Mouse (Mus musculus) forebrain, embryonic 10.5 days (tissue): ENCODE results near the gene Cpn2. TPM values are rescaled to one million over a fixed set of nuclear protein-coding genes. Genes with fewer than 3 reads are reported as not detected.

Experiments used
- DNase-seq: peaks from one replicate; pipeline ENCODE4 v3.0.0-alpha.2; 2017; ENCODE audit warnings: low spot score; ENCODE audit errors: extremely low spot score
- H3K27ac ChIP-seq: fragments of 300-500 bp; sonication (generic); 2 replicates; pipeline ENCODE4 v1.5.1; 2016; ENCODE audit warnings: mild to moderate bottlenecking
- H3K27me3 ChIP-seq: fragments of 300-500 bp; sonication (generic); 2 replicates; pipeline ENCODE4 v1.6.1; 2016; ENCODE audit warnings: mild to moderate bottlenecking; ENCODE audit not compliant: poor library complexity, severe bottlenecking
- H3K36me3 ChIP-seq: fragments of 300-500 bp; sonication (generic); replicated peaks from 2 replicates; pipeline ENCODE4 v1.6.1; 2016; ENCODE audit warnings: mild to moderate bottlenecking, moderate library complexity
- H3K4me1 ChIP-seq: fragments of 300-500 bp; sonication (generic); 2 replicates; pipeline ENCODE4 v1.6.1; 2016
- H3K4me3 ChIP-seq: fragments of 300-500 bp; sonication (generic); 2 replicates; pipeline ENCODE4 v1.5.1; 2016; ENCODE audit warnings: mild to moderate bottlenecking, moderate library complexity
- H3K9me3 ChIP-seq: fragments of 300-500 bp; sonication (generic); 2 replicates; pipeline ENCODE4 v1.6.1; 2016; ENCODE audit warnings: mild to moderate bottlenecking, moderate library complexity
- whole genome bisulfite sequencing: fragments of 180-500 bp; shearing (Covaris S2); methylation state at CpG from one replicate; pipeline ENCODE4 v1.1.7; 2016; 5-methylcytosine and 5-hydroxymethylcytosine counted together
- polyA plus RNA-seq: library from polyadenylated mRNA; unstranded; fragments of >200 nt; fragmentation: Nextera tagmentation; extraction: Ambion mirVana; gene quantifications from 2 replicates; pipeline ENCODE4 v1.2.1, GENCODE M21; 2016

Cpn2 gene
- polyA plus RNA-seq = not detected in 2 replicates

DNA sequence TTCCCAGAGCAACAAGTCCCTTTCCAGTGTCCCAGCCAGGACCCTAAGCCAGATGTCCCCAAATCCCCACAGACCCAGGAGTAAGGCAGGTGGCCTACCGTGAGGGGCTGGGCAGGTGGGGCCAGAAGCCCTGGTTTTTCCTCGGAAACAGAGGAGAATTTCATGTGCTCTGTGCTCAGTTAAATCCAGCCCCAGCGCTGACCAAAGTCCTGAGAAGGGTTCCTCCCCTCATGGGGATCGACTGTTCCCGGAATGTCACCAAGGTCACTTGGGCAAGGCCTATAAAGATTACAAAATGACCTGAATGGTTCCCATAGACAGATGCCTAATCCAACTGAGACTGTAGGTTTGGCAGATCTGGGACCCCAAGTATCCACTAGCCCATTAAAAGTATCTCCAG is at the start of gene Cpn2:
TSS of gene Cpn2 (minus strand) at position 141 of the 400 bp plus-strand sequence.
- DNase-seq = no peak
- peaks cover 25% of the 10 kb centered on the region for H3K4me1 ChIP-seq
- H3K36me3 ChIP-seq = no peaks in the 10 kb centered on the region
- no peak within 1 kb of the TSS for H3K4me3 ChIP-seq
- WGBS = 76% methylated on average over 5 of the region's 5 CpGs
- H3K27ac ChIP-seq = no peak within 1 kb of the TSS
- H3K9me3 ChIP-seq = no peaks in the 10 kb centered on the region
- H3K27me3 ChIP-seq = 0 out of 2 replicates have a peak, but pooled peaks cover 6% of the 10 kb centered on the region

DNA sequence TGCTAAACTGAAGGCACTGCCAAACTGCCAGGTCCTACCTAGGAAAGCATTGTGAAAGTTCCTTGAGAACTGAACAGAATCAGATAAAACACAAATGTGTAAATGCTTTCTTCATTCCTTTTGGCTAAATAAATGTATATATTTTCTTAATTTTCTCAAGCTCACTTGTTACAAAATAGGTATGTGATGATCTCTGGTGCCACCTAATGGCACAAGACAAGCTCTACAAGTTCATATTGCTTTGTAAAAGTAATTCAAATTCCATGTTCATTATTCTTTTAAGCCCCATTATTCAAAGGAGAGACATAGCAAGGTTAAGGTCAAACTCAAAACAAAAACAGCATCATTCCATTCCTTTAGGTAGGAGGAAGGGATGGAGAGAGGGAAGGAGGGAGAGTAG is 46.9 kb upstream of the Cpn2 start:
- Histone ChIP-seq H3K27me3 (peaks cover 30% of the 10 kb centered on the region), H3K9me3 (no peaks in the 10 kb centered on the region), H3K4me3 (no peak overlapping the region), H3K36me3 (peaks cover 34% of the 10 kb centered on the region), H3K4me1 (peaks cover 7% of the 10 kb centered on the region), H3K27ac (no peak overlapping the region)
- no peak for DNase-seq

DNA sequence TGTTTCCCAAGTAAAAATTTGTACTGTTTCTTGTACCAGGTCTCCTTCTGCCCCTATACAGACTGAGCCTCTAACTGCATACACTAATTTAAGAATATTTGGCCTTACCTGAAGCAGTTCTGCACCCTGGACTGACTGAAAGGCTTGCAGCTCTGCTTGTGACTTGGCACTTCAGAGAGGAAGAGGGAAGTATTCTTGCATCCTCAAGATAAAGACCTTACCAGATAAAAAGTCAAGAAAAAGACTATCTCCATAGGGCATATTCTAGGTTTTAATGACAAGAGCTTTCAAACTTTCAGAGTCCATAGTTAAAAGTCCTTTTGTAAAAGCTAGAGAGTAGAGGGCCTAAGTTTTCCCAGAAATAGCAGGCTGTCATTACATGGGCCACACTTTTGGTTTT is 43.3 kb upstream of the Cpn2 start, which contains the start of gene Gp5:
TSS of gene Gp5 (minus strand) at position 133 of the 400 bp plus-strand sequence.
- Histone ChIP-seq H3K9me3 (no peaks in the 10 kb centered on the region), H3K4me1 (peaks cover 21% of the 10 kb centered on the region), H3K27ac (no peak within 1 kb of the TSS), H3K36me3 (peaks cover 9% of the 10 kb centered on the region), H3K27me3 (peaks cover 65% of the 10 kb centered on the region), H3K4me3 (peak within 1 kb of the TSS; percentile 70)
- DNase-seq = no peak

DNA sequence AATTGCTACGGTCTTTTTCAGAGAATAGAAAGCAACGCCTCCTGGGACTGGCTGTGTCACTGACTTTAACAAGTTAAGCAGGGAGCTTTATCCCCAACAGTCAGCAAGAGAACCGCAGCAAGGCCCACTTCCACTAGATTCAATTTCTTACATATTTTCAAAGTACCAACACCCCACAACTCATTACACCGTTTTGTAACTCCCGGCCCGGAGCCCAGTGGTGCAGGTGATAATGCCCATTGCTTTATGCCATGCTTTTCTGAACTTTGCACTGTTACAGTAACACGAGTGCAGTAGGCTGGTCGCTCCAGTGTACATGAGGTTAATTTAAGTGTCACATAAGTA is 42.8 kb upstream of the Cpn2 start:
- WGBS = 57% methylated on average over 8 of the region's 8 CpGs
- no peak overlapping the region for H3K4me3 ChIP-seq
- H3K4me1 ChIP-seq = peaks cover 21% of the 10 kb centered on the region
- no peak overlapping the region for H3K27ac ChIP-seq
- H3K27me3 ChIP-seq = peaks cover 67% of the 10 kb centered on the region
- peaks cover 6% of the 10 kb centered on the region for H3K36me3 ChIP-seq
- no peaks in the 10 kb centered on the region for H3K9me3 ChIP-seq
- DNase-seq = no peak

DNA sequence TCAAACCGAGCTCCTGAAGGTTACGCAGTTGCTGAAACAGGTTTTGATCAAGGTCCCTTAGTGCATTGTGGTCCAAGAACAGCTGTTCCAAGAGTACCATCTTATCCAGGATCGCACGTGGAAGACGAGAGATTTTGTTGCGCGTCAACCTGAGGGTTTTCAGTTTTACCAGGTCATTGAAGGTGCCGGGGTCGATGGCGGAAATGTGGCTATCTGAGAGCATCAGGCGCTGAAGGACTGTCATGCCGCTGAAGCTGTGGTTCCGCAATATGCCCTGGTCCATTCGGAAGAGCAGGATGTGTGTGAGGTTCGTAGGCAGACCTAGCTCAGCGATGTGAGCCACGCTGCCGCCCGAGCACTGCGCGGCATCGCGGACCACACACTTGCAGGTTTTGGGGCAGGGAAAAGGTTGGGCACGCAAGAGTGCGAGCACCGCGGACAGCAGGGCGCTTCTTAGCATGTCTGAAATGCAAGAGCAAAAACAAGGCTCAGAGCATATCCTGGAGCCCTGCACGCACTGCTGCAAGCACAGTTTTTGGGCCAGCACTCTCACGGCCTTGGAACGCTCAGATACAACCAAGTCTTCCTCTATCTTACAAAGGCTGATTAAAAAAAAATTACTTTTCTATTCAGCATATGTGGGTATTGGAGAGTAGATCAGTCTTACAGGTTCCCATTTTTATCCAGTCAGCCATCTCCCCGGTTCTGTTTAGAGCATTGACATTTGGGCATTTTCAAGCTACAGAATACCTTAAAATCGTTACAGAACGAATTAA is 42.3 kb upstream of the Cpn2 start:
- Histone ChIP-seq H3K4me3 (peak overlapping the region; percentile 70), H3K27me3 (peaks cover 70% of the 10 kb centered on the region)
- WGBS = 6% methylated on average over 34 of the region's 34 CpGs

DNA sequence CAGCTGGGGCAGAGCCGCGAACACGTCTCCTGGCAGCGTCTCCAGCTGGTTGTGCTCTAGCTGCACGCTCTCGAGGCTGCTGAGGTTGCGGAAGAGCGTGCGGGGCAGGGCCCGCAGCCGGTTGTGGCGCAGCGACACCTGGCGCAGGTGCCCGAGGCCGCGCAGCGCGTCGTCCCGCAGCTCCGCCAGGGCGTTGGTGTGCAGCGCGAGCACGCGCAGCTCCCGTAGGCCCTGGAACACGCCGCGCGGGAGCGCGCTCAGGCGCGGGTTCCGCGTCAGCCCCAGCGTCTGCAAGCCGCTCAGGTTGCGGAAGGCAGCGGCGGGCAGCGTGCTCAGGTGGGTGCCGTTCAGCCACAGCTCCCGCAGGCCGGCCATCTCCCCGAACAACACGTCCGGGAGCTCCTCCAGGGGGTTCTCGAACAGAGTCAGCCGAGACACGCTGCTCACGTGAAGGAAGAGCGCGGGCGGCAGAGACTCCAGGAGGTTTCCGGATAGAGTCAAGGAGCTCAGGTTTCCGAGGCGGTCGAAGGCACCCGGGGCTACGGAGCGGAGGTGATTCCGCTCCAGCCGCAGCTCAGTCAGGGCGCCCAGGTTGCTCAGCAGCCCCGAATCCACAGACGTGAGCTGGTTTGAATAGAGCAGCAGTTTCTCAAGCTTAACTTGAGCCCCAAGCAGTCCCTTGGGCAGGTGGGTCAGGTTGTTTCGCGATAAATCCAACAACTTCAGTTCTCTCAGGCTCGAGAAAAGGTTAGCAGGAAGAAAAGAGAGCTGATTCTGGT is 41.5 kb upstream of the Cpn2 start:
- Histone ChIP-seq H3K4me3 (peak overlapping the region; percentile 70), H3K36me3 (no peaks in the 10 kb centered on the region), H3K27ac (peak overlapping the region; percentile 53), H3K4me1 (peaks cover 21% of the 10 kb centered on the region), H3K9me3 (no peaks in the 10 kb centered on the region), H3K27me3 (peaks cover 78% of the 10 kb centered on the region)
- DNase-seq = peak; percentile 52
- WGBS = under 1% methylated on average over 72 of the region's 72 CpGs

More for the DNA sequence above, 42.3 kb upstream of the Cpn2 start:
- peak; percentile 37 for DNase-seq
- no peak overlapping the region for H3K27ac ChIP-seq
- no peaks in the 10 kb centered on the region for H3K9me3 ChIP-seq
- peaks cover 21% of the 10 kb centered on the region for H3K4me1 ChIP-seq
- H3K36me3 ChIP-seq = peaks cover under 1% of the 10 kb centered on the region; the same call in 1 of the 2 replicates

DNA sequence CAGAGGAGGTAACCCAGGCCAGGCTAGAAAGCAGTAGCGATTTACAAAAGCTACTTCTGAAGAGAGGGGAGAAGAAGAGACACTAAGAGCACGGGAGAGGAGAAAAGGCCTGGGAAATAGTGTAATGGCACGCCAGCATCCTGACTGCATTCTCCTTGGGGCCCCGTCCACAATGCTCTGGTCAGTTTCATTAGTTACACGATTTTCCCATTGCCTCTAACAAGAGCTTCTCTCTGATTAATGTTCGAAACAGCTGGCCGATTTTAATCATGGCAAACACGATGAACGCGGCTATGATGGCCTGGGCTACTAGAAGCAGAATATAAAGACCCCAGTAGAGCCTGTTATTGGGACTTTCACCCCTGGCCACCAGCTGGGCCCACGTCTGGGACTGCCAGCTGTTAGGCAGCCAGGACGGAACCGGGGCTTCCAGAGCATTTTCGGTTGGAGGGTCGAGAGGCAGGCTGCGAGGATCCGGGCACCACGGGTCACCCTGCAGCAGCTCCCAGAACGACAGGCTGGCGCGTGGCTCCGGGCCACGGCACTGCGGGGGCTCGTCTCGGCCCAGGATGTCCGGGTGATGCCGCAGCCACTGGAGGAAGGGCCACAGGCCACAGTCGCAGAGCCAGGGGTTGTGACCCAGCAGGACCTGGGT is 40.8 kb upstream of the Cpn2 start:
- Histone ChIP-seq H3K9me3 (no peaks in the 10 kb centered on the region), H3K27ac (peak overlapping the region; percentile 53), H3K4me3 (peak overlapping the region; percentile 70), H3K36me3 (no peaks in the 10 kb centered on the region), H3K27me3 (peaks cover 82% of the 10 kb centered on the region), H3K4me1 (peaks cover 21% of the 10 kb centered on the region)
- WGBS = 15% methylated on average over 29 of the region's 29 CpGs
- DNase-seq = no peak

DNA sequence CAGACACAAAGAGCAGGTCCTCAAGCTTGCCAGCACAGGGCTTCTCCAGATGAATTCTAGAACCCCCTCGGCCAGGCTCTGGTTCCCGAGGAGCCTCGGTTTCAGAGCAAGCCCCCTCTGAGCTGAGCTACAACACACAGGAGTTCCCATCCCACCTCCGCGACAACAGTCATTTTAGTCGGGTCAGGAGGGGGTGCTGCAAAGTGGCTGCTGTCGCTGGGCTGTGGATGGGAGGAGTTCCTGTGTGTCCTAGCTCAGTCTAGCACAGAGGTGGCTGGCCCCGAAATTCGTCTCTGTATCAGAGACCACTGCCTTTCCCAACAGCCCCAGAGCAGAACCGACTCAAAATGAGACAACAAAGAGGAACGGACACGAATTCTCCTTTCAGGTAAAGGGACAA is 40.0 kb upstream of the Cpn2 start:
- Histone ChIP-seq H3K9me3 (no peaks in the 10 kb centered on the region), H3K27me3 (peaks cover 82% of the 10 kb centered on the region)
- no peak for DNase-seq

DNA sequence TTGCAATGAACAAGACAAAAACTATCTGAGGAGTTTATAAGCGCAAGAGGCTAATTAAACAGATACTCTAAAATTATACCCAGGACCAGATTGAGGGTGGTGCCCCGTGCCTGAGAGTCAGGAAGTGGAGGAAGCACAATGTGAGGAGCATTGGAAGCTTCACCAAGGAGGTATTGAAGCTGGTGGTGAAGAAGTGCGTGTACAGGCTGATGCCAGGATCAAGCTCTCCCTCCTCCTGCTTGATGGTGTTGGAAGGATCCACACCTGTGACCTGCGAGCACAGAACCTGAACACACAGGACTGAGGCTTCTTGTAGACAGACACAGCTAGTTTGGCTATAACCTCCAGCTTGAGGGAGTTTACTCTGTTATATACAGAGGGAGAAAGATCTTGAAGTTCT is 38.8 kb upstream of the Cpn2 start:
- no peaks in the 10 kb centered on the region for H3K9me3 ChIP-seq
- peaks cover 70% of the 10 kb centered on the region for H3K27me3 ChIP-seq
- peaks cover 21% of the 10 kb centered on the region for H3K4me1 ChIP-seq
- 85% methylated on average over 4 of the region's 4 CpGs for WGBS
- DNase-seq = no peak
- no peaks in the 10 kb centered on the region for H3K36me3 ChIP-seq
- H3K27ac ChIP-seq = no peak overlapping the region
- no peak overlapping the region for H3K4me3 ChIP-seq

More for the DNA sequence above, 40.0 kb upstream of the Cpn2 start:
- Histone ChIP-seq H3K4me1 (peaks cover 21% of the 10 kb centered on the region), H3K27ac (no peak overlapping the region), H3K36me3 (no peaks in the 10 kb centered on the region), H3K4me3 (no peak overlapping the region)
- 56% methylated on average over 12 of the region's 12 CpGs for WGBS

DNA sequence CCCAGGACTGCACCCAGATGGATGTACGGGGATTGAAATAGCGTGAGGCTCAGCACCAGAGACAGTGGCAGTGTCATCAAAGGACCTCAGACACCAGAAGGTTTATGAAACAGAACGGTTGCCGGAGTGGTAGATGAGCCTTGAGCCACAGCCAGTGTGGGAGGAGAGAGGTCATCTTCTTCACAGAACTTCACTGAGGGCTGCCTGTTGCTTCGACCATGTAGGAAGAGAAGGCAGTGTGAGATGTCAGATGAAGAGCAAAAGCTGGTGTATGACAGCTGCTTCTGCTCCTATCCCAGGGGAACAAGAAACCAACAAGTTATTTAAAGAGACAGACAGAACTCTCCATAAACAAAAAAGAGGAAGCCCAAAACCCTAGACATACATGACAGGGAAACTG is 36.9 kb upstream of the Cpn2 start:
- DNase-seq = peak; percentile 12
- no peaks in the 10 kb centered on the region for H3K36me3 ChIP-seq
- WGBS = 83% methylated on average over 5 of the region's 5 CpGs
- H3K9me3 ChIP-seq = no peaks in the 10 kb centered on the region
- peaks cover 51% of the 10 kb centered on the region for H3K27me3 ChIP-seq
- H3K4me3 ChIP-seq = no peak overlapping the region
- H3K4me1 ChIP-seq = peaks cover 14% of the 10 kb centered on the region
- H3K27ac ChIP-seq = no peak overlapping the region

DNA sequence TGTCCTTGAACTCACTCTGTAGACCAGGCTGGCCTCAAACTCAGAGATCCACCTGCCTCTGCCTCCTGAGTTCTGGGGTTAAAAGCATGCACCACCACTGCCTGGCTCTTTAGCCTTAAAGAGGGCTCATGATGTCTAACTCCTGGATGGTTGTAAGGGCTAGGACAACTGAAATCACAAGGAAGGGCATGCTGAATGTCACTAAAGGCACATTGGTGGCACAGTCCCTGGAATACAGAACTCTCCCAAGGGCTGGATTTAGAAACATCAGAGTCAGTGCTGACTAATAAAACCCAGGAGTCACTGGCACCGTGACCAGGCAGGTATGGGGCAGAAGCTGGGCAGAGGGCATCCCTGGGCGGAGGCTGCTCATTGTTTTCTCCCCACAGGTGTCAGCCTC is 36.1 kb upstream of the Cpn2 start:
- peak; percentile 12 for DNase-seq
- Histone ChIP-seq H3K27me3 (peaks cover 43% of the 10 kb centered on the region), H3K4me1 (peaks cover 5% of the 10 kb centered on the region), H3K4me3 (no peak overlapping the region), H3K36me3 (no peaks in the 10 kb centered on the region), H3K27ac (no peak overlapping the region), H3K9me3 (no peaks in the 10 kb centered on the region)
- 73% methylated on average over 2 of the region's 2 CpGs for WGBS

DNA sequence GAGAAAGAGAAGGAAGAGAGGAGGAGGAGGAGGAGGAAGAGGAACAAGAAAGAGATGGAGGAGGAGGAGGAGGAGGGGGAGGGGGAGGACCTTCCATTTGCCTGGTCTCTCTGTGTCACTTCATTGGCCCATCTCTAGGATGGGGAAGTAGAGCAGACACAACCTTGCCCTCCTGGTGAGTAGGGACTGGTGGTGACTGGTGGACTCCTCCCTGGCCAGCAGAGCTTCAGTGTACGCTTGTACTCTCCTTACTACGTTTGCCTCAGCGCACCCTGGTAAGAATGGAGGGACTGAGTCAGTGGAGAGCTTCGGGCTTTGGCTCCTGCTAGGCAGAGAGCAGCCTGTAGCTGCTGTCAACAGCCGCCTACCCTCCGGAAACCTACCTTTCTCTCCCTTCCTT is 35.4 kb upstream of the Cpn2 start:
- H3K4me3 ChIP-seq = no peak overlapping the region
- DNase-seq = peak; percentile 13
- no peaks in the 10 kb centered on the region for H3K9me3 ChIP-seq
- 85% methylated on average over 6 of the region's 6 CpGs for WGBS
- no peaks in the 10 kb centered on the region for H3K36me3 ChIP-seq
- no peak overlapping the region for H3K27ac ChIP-seq
- peaks cover 36% of the 10 kb centered on the region for H3K27me3 ChIP-seq
- no peaks in the 10 kb centered on the region for H3K4me1 ChIP-seq
